Mouse (Mus musculus) subcutaneous adipose tissue, adult 2 months (tissue): Measurements from ENCODE around the gene Vmn1r20. TPM values are rescaled to one million over a fixed set of nuclear protein-coding genes. Genes with fewer than 3 reads are reported as not detected.

Experiments used
- polyA plus RNA-seq: library from polyadenylated mRNA; depleted of rRNA; stranded (reverse); fragments of >200 nt; gene quantifications from 2 replicates; pipeline ENCODE4 v1.2.3, GENCODE M21; 2012; ENCODE audit warnings: low replicate concordance; rRNA removed

The Vmn1r20 gene
- not detected in 2 replicates for polyA plus RNA-seq

GRCm38 (mm10) chr6:57428630-57429029, at the start of gene Vmn1r20:
TSS of gene Vmn1r20 (plus strand) at chr6:57428930.

GRCm38 (mm10) chr6:57395683-57396082, 33.0 kb upstream of the Vmn1r20 start, which contains the start of gene Vmn1r18:
TSS of gene Vmn1r18 (minus strand) at chr6:57395783.

GRCm38 (mm10) chr6:57403480-57403879, 25.2 kb upstream of the Vmn1r20 start, which contains the start of gene Vmn1r19:
TSS of gene Vmn1r19 (plus strand) at chr6:57403780.

Other genes starting within 250 kb of the Vmn1r20 start
- gene Vmn1r13, start 225.6 kb upstream of the Vmn1r20 start, polyA plus RNA-seq: not detected in 2 replicates
- gene Vmn1r14, start 197.2 kb upstream of the Vmn1r20 start, polyA plus RNA-seq: not detected in 2 replicates
- gene Vmn1r15, start 171.0 kb upstream of the Vmn1r20 start, polyA plus RNA-seq: not detected in 2 replicates
- gene Vmn1r16, start 99.4 kb upstream of the Vmn1r20 start, polyA plus RNA-seq: not detected in 2 replicates
- not detected in 2 replicates for gene Vmn1r17, start 65.2 kb upstream of the Vmn1r20 start, polyA plus RNA-seq
- not detected in 2 replicates for gene Vmn1r18, start 33.1 kb upstream of the Vmn1r20 start, polyA plus RNA-seq
- gene Vmn1r19, start 25.1 kb upstream of the Vmn1r20 start, polyA plus RNA-seq: not detected in 2 replicates
- 2.3 and 2.4 TPM in 2 replicates for gene Ppm1k, start 106.5 kb downstream of the Vmn1r20 start, polyA plus RNA-seq
- gene Herc6, start 152.1 kb downstream of the Vmn1r20 start, polyA plus RNA-seq: 5.0 and 7.7 TPM in 2 replicates